Mouse (Mus musculus) small intestine, adult 2 months (tissue): ENCODE measurements around the gene Tsc1. TPM values are rescaled to one million over a fixed set of nuclear protein-coding genes. Genes with fewer than 3 reads are reported as not detected.

Experiments
- H3K27ac ChIP-seq: fragments of 200-500 bp; 2 replicates; pipeline ENCODE4 v1.5.1; 2012; ENCODE audit warnings: low read depth, low read length, control low read depth, inconsistent platforms; ENCODE audit not compliant: insufficient read depth
- H3K27me3 ChIP-seq: fragments of 200-500 bp; 2 replicates; pipeline ENCODE4 v1.6.1; 2012; ENCODE audit warnings: mild to moderate bottlenecking, moderate library complexity, low read length, inconsistent platforms; ENCODE audit not compliant: control insufficient read depth, insufficient read depth
- H3K36me3 ChIP-seq: fragments of 200-500 bp; 2 replicates; pipeline ENCODE4 v1.6.1; 2012; ENCODE audit warnings: mild to moderate bottlenecking, low read length, control low read depth, inconsistent platforms; ENCODE audit not compliant: control insufficient read depth, insufficient read depth
- H3K4me1 ChIP-seq: fragments of 200-500 bp; 2 replicates; pipeline ENCODE4 v1.6.1; 2012; ENCODE audit warnings: low read length, inconsistent platforms, mixed read lengths; ENCODE audit not compliant: control insufficient read depth, insufficient read depth, insufficient read length
- H3K4me3 ChIP-seq: fragments of 200-500 bp; 2 replicates; pipeline ENCODE4 v1.5.1; 2012; ENCODE audit warnings: low read depth, mild to moderate bottlenecking, control low read depth, inconsistent platforms, low read length, moderate library complexity
- CTCF ChIP-seq: fragments of 200-500 bp; IDR thresholded peaks from 2 replicates; pipeline ENCODE4 v1.5.1; 2012; ENCODE audit warnings: low read depth, mild to moderate bottlenecking, control low read depth, inconsistent platforms, low read length, moderate library complexity, mixed read lengths; ENCODE audit not compliant: insufficient replicate concordance, insufficient read length; ENCODE audit errors: extremely low read depth
- POLR2A ChIP-seq: fragments of 200-500 bp; IDR thresholded peaks from 2 replicates; pipeline ENCODE4 v1.6.1; 2012; ENCODE audit warnings: low read depth, mild to moderate bottlenecking, control low read depth, inconsistent platforms, low read length, moderate library complexity
- WGBS: fragments of 180-500 bp; shearing (Covaris S2); methylation state at CpG from one replicate; pipeline ENCODE4 v1.1.7; 2018; 5-methylcytosine and 5-hydroxymethylcytosine counted together
- polyA plus RNA-seq: library from polyadenylated mRNA; depleted of rRNA; stranded (reverse); fragments of >200 nt; gene quantifications from 2 replicates; pipeline ENCODE4 v1.2.3, GENCODE M21; 2012; rRNA removed

Tsc1 gene
- polyA plus RNA-seq, 1 experiment, result 7.0 TPM

- Histone ChIP-seq H3K4me1 (no peaks in the 10 kb centered on the region), H3K27ac (no peak overlapping the region), H3K4me3 (no peak overlapping the region), H3K36me3 (no peaks in the 10 kb centered on the region), H3K27me3 (no peaks in the 10 kb centered on the region)
- 58% methylated on average over 16 of the region's 16 CpGs for WGBS
- TF ChIP-seq POLR2A, result no peak
- TF ChIP-seq CTCF, result no peak
Measured at GRCm38 (mm10) chr2:28727786-28728404, 86.9 kb downstream of the Tsc1 start.

DNA sequence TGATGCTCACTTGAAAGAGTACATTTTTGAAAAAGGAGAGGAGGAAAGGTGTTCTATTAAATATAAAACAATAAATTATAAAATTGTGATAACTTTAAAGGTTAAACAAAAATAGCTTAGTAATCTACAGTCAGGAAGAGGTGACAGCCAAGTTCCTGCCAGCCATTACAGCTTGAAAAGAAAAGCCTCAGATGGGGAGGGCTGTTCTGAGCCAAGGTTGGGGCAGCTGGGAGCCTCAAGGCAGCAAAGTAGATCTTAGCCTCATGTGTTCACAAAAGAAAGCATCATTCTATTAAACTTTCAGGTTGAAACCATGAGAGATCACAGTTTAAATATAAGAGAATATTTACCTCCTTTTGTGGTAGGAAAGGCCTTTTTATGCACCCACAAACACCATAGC is 89.6 kb downstream of the Tsc1 start:
- Histone ChIP-seq H3K36me3 (no peaks in the 10 kb centered on the region), H3K27me3 (no peaks in the 10 kb centered on the region), H3K4me3 (no peak overlapping the region), H3K4me1 (no peaks in the 10 kb centered on the region), H3K27ac (no peak overlapping the region)
- TF ChIP-seq POLR2A, result no peak
- no peak for TF ChIP-seq CTCF

- no peak for TF ChIP-seq POLR2A
- no peak for TF ChIP-seq CTCF
- Histone ChIP-seq H3K27ac (no peak overlapping the region), H3K4me1 (no peaks in the 10 kb centered on the region), H3K36me3 (no peaks in the 10 kb centered on the region), H3K4me3 (no peak overlapping the region), H3K27me3 (no peaks in the 10 kb centered on the region)
- 79% methylated on average over 5 of the region's 5 CpGs for WGBS
Measured at GRCm38 (mm10) chr2:28737112-28737511, 96.1 kb downstream of the Tsc1 start.

DNA sequence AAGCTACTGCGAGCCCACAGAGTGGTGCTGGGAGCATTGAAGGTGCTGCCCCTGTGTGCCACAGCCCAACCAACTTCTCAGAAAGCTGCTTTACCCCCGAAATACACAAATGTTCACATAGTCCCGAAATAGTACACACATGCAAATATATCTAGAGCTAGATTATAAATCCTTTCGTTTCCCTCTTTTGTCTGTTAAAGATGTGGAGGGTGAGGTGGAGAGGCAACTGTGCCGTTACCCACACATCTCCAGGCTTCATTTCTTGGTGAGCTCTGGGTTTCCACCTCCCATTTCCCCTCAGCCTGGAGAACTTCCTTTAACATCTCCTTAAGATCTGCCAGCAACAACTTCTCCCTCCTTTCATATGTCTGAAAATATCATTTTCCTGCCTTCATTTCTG is 99.1 kb downstream of the Tsc1 start:
- H3K36me3 ChIP-seq, result no peaks in the 10 kb centered on the region
- WGBS, result 74% methylated on average over 5 of the region's 5 CpGs
- no peak overlapping the region for H3K27ac ChIP-seq
- TF ChIP-seq CTCF (no peak), POLR2A (no peak)
- H3K4me1 ChIP-seq, result no peaks in the 10 kb centered on the region
- H3K27me3 ChIP-seq, result no peaks in the 10 kb centered on the region
- no peak overlapping the region for H3K4me3 ChIP-seq

Other genes starting within 250 kb of the Tsc1 start
- 0.80 and 1.2 TPM in 2 replicates for gene Ppp1r26, start 194.4 kb upstream of the Tsc1 start, polyA plus RNA-seq
- not detected in 2 replicates for gene 1700007K13Rik, start 174.9 kb upstream of the Tsc1 start, polyA plus RNA-seq
- gene Mrps2, start 173.2 kb upstream of the Tsc1 start, polyA plus RNA-seq, result 16.4 and 21.0 TPM in 2 replicates
- 4.7 and 4.8 TPM in 2 replicates for gene Gbgt1, start 144.3 kb upstream of the Tsc1 start, polyA plus RNA-seq
- 0.57 TPM in 1 of 2 replicates, not detected in the other for gene Gm10134, start 135.1 kb upstream of the Tsc1 start, polyA plus RNA-seq
- gene Ralgds, start 128.1 kb upstream of the Tsc1 start, polyA plus RNA-seq, result 51.2 and 110 TPM in 2 replicates
- 8.8 and 5,109 TPM in 2 replicates for gene Cel, start 77.8 kb upstream of the Tsc1 start, polyA plus RNA-seq
- 7.7 and 13.7 TPM in 2 replicates for gene Gtf3c5, start 57.5 kb upstream of the Tsc1 start, polyA plus RNA-seq
- 1.3 and 1.8 TPM in 2 replicates for gene Gfi1b, start 19.2 kb upstream of the Tsc1 start, polyA plus RNA-seq
- 1.4 TPM in 1 of 2 replicates, not detected in the other for gene Spaca9, start 58.5 kb downstream of the Tsc1 start, polyA plus RNA-seq
- 0.06 and 0.11 TPM in 2 replicates for gene Ak8, start 58.9 kb downstream of the Tsc1 start, polyA plus RNA-seq
- 2.4 and 4.7 TPM in 2 replicates for gene Gtf3c4, start 199.1 kb downstream of the Tsc1 start, polyA plus RNA-seq
- 0.71 and 0.94 TPM in 2 replicates for gene Ddx31, start 199.2 kb downstream of the Tsc1 start, polyA plus RNA-seq